Comparison of ENCODE assay signal across 8 mouse cellular contexts in the genomic region with DNA sequence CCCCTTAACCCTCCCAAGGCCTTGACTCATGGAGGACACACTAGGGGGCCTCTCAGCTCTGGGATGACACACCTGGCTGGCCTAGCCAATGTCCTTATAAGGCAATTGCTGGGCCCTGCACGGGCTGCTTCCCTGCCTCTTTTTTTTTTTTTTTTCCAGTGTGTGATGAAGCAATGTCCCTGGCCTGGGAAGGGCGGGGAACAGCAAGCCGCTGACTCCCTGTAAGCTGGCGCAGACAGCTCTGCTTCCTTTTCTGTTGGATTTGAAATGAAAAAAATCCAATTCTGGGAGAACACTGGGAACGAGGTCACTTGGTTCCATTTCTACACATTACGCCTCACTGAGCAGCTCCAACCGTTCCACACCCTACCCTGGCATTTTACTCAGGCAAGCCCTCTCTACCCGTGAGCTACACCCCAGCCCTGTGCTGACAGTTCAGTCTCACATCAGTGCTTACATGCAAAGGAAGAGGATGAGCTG.
DNase-seq lines count a peak whose midpoint lies in the region; ATAC-seq lines count a peak whose summit lies in the region.

No protein-coding gene starts in this region.

- H3K27me3 ChIP-seq in hindbrain, embryonic 16.5 days (replicated peaks; ENCODE audit: control insufficient read depth, insufficient read depth, low read length): no peaks in the 10 kb centered on the region
- no peaks in the 10 kb centered on the region for H3K27me3 ChIP-seq in hindbrain, embryonic 14.5 days (ENCODE audit: control insufficient read depth, insufficient read depth, low read length)

- no peaks in the 10 kb centered on the region; the same call in 1 of the 2 replicates for H3K4me1 ChIP-seq in hindbrain, embryonic 16.5 days (ENCODE audit: control insufficient read depth, insufficient read depth, low read depth, low read length)
- H3K4me1 ChIP-seq in hindbrain, embryonic 14.5 days (replicated peaks; ENCODE audit: control insufficient read depth, insufficient read depth, low read length): no peaks in the 10 kb centered on the region

- no peak overlapping the region for H3K9ac ChIP-seq in hindbrain, embryonic 16.5 days (ENCODE audit: low read depth, low read length)
- no peak overlapping the region for H3K9ac ChIP-seq in hindbrain, embryonic 14.5 days

- no peaks in the 10 kb centered on the region for H3K9me3 ChIP-seq in hindbrain, embryonic 16.5 days (ENCODE audit: control insufficient read depth, low read length)
- no peaks in the 10 kb centered on the region for H3K9me3 ChIP-seq in hindbrain, embryonic 14.5 days (ENCODE audit: control insufficient read depth, low read length)

- no peak overlapping the region for H3K4me3 ChIP-seq in hindbrain, embryonic 16.5 days (ENCODE audit: low read length)
- no peak overlapping the region for H3K4me3 ChIP-seq in hindbrain, embryonic 14.5 days (replicated peaks; ENCODE audit: low read length)

- 46% methylated on average over 8 of the region's 8 CpGs for WGBS in hindbrain, embryonic 16.5 days
- WGBS in hindbrain, embryonic 14.5 days: 53% methylated on average over 8 of the region's 8 CpGs

- no peak overlapping the region for H3K27ac ChIP-seq in hindbrain, embryonic 16.5 days (ENCODE audit: low read depth, low read length)
- H3K27ac ChIP-seq in hindbrain, embryonic 14.5 days: no peak overlapping the region

- intact Hi-C loops in gastrocnemius, postnatal 14 days (cut with DNase I; ENCODE audit: low total_unique reads): no loop called here

- no peaks in the 10 kb centered on the region for H3K36me3 ChIP-seq in hindbrain, embryonic 16.5 days (ENCODE audit: control insufficient read depth, insufficient read depth, low read length)
- no peaks in the 10 kb centered on the region for H3K36me3 ChIP-seq in hindbrain, embryonic 14.5 days (replicated peaks; ENCODE audit: control insufficient read depth, insufficient read depth)

- no peak overlapping the region for H3K4me2 ChIP-seq in hindbrain, embryonic 16.5 days (ENCODE audit: low read length)
- H3K4me2 ChIP-seq in hindbrain, embryonic 14.5 days (replicated peaks): no peak overlapping the region

- ATAC-seq in hindbrain, embryonic 16.5 days: peak; percentile 29; the same call in 1 of the 2 replicates
- ATAC-seq in hindbrain, embryonic 14.5 days (ENCODE audit: low FRiP score): no peak

- no peak for DNase-seq in hindbrain, embryonic 14.5 days (ENCODE audit: low spot score)
- DNase-seq in gastrocnemius, postnatal 14 days: peak; percentile 43
- peak; percentile 30 for DNase-seq in kidney, postnatal 14 days
- DNase-seq in retina, postnatal 1 day: peak; percentile 55
- DNase-seq in cerebellum, postnatal 4 days (ENCODE audit: low spot score in 2 of 2): no peak
- no peak for DNase-seq in cerebellum, adult 8-10 months
- DNase-seq in right cerebral cortex, postnatal 25 days: no peak

Comparison
In these comparisons a context has a peak if more than half of its experiments do, and no peak if none do; other contexts are left out.
1. DNase-seq: peak in gastrocnemius, postnatal 14 days (single experiment), kidney, postnatal 14 days (single experiment) and retina, postnatal 1 day (single experiment); none in hindbrain, embryonic 14.5 days (single experiment), cerebellum, postnatal 4 days (0 of 2), cerebellum, adult 8-10 months (single experiment) and right cerebral cortex, postnatal 25 days (single experiment).